Mouse (Mus musculus) heart, postnatal 0 days (tissue): ENCODE measurements around the gene Hes3.

Experiments
- CTCF ChIP-seq: IDR thresholded peaks from 2 replicates; pipeline ENCODE4 v1.5.1; 2016; ENCODE audit warnings: antibody characterized with exemption, control low read depth, low read depth
- EP300 ChIP-seq: IDR thresholded peaks from 2 replicates; pipeline ENCODE4 v1.6.1; 2016; ENCODE audit warnings: antibody characterized with exemption, low read depth

GRCm38 (mm10) chr4:152272449-152273049, 18.9 kb downstream of the Hes3 start:
- TF ChIP-seq CTCF (peak; percentile 57), EP300 (no peak)
